Mouse (Mus musculus) neural tube, embryonic 11.5 days (tissue): ENCODE results near the gene Asxl2. TPM values are rescaled to one million over a fixed set of nuclear protein-coding genes. Genes with fewer than 3 reads are reported as not detected.

Experiments used
- ATAC-seq: fragments of 200-750 bp; cut with Nextera tagmentation; 2 replicates; pipeline ENCODE4 v1.8.0; 2017; ENCODE audit warnings: moderate number of reproducible peaks, mild to moderate bottlenecking, moderate TSS enrichment, moderate library complexity; ENCODE audit not compliant: insufficient read depth, low FRiP score, low TSS enrichment
- DNase-seq: peaks from one replicate; pipeline ENCODE4 v3.0.0-alpha.2; 2015; ENCODE audit warnings: low spot score
- H3K27ac ChIP-seq: fragments of 300-500 bp; sonication (generic); 2 replicates; pipeline ENCODE4 v1.5.1; 2014; ENCODE audit warnings: low read depth, mild to moderate bottlenecking, low read length
- H3K27me3 ChIP-seq: fragments of 300-500 bp; sonication (generic); 2 replicates; pipeline ENCODE4 v1.6.1; 2014; ENCODE audit warnings: mild to moderate bottlenecking, low read length, mixed read lengths; ENCODE audit not compliant: control insufficient read depth, insufficient read depth
- H3K36me3 ChIP-seq: fragments of 300-500 bp; sonication (generic); 2 replicates; pipeline ENCODE4 v1.6.1; 2014; ENCODE audit warnings: mild to moderate bottlenecking, low read length, moderate library complexity, mixed read lengths; ENCODE audit not compliant: control insufficient read depth, insufficient read depth
- H3K4me1 ChIP-seq: fragments of 300-500 bp; sonication (generic); 2 replicates; pipeline ENCODE4 v1.6.1; 2014; ENCODE audit warnings: low read length, mixed read lengths; ENCODE audit not compliant: control insufficient read depth, insufficient read depth
- H3K4me2 ChIP-seq: fragments of 300-500 bp; sonication (generic); 2 replicates; pipeline ENCODE4 v1.6.1; 2014; ENCODE audit warnings: low read depth, mild to moderate bottlenecking, moderate library complexity
- H3K4me3 ChIP-seq: fragments of 300-500 bp; sonication (generic); 2 replicates; pipeline ENCODE4 v1.5.1; 2014; ENCODE audit warnings: low read depth, low read length
- H3K9ac ChIP-seq: fragments of 300-500 bp; sonication (generic); 2 replicates; pipeline ENCODE4 v1.6.1; 2014; ENCODE audit warnings: mild to moderate bottlenecking, low read length
- H3K9me3 ChIP-seq: fragments of 300-500 bp; sonication (generic); 2 replicates; pipeline ENCODE4 v1.6.1; 2016; ENCODE audit warnings: low read length; ENCODE audit not compliant: control insufficient read depth
- WGBS: fragments of 180-500 bp; shearing (Covaris S2); extraction: QIAGEN DNeasy Blood & Tissue Kit; methylation state at CpG from one replicate; pipeline ENCODE4 v1.1.7; 2014; 5-methylcytosine and 5-hydroxymethylcytosine counted together
- polyA plus RNA-seq: library from polyadenylated mRNA; unstranded; fragments of >200 nt; fragmentation: Nextera tagmentation; extraction: Ambion mirVana; gene quantifications from 2 replicates; pipeline ENCODE4 v1.2.1, GENCODE M21; 2014

Asxl2 gene
- polyA plus RNA-seq, 1 experiment from 2014 or later: 15.1 TPM

DNA sequence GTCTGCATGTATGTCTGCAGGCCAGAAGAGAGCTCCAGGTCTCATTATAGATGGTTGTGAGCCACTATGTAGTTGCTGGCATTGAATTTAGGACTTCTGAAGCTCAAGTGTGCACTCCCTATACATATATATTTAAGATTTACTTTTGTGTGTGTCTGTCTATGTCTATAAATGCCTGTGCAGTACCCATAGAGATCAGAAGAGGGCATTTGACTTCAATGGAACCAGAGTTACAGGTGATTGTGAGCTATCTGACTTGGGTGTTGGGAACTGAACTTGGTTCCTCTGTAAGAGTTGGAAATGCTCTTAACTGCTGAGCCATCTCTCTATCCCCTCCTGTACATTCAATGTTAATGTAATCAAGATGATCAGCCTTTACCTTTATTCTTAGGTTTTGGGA is 4.3 kb downstream of the Asxl2 start:
- ATAC-seq (no peak), DNase-seq (no peak)
- H3K36me3 ChIP-seq: no peaks in the 10 kb centered on the region

DNA sequence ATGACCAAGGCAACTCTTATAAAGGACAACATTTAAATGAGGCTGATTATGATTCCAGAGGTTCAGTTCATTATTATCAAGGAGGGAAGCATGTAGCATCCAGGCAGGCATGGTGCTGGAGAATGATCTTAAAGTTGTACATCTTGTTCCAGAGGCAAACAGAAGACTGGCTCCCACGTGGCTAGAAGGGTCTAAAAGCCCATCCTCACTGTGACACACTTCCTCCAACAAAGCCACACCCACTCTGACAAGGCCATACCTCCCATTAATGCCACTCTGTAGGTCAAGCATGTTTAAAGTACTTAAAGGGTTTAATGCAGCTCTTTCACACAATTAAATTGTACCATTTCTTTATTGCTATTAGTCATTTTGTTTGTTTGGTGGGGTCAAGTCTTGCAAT is 7.1 kb downstream of the Asxl2 start:
- H3K36me3 ChIP-seq: no peaks in the 10 kb centered on the region
- no peaks in the 10 kb centered on the region for H3K27me3 ChIP-seq
- H3K9me3 ChIP-seq: no peaks in the 10 kb centered on the region
- no peak overlapping the region for H3K27ac ChIP-seq
- 65% methylated on average over 1 of the region's 1 CpGs for WGBS
- no peak overlapping the region for H3K4me3 ChIP-seq
- ATAC-seq (no peak), DNase-seq (no peak)
- H3K9ac ChIP-seq: no peak overlapping the region
- no peaks in the 10 kb centered on the region for H3K4me1 ChIP-seq
- H3K4me2 ChIP-seq: no peak overlapping the region

More for the DNA sequence above, 4.3 kb downstream of the Asxl2 start:
- no peak overlapping the region for H3K4me2 ChIP-seq
- no peaks in the 10 kb centered on the region for H3K27me3 ChIP-seq
- no peak overlapping the region for H3K4me3 ChIP-seq
- H3K27ac ChIP-seq: no peak overlapping the region
- no peaks in the 10 kb centered on the region for H3K4me1 ChIP-seq
- H3K9me3 ChIP-seq: no peaks in the 10 kb centered on the region
- H3K9ac ChIP-seq: no peak overlapping the region

DNA sequence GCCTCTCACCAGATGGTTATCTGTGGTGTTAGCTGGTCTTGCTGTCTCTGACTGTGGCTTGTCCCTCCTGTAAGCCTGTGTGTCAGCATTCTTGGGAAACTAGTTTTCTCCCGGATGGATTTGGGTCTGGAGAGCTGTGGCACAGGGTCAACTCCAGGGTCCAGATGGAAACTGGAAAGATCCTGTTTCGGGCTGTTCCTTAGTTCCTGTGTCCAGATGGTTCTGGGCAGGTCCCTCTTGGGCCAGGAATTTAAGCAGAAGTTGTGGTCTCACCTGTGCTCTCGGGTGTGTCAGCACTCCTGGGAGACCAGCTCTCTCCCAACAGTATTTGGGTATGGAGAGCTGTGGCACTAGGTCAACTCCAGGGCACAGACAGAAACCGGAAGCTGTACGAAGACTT is 9.8 kb downstream of the Asxl2 start:
- Histone ChIP-seq H3K4me2 (no peak overlapping the region), H3K4me1 (no peaks in the 10 kb centered on the region), H3K36me3 (no peaks in the 10 kb centered on the region), H3K27me3 (no peaks in the 10 kb centered on the region), H3K27ac (no peak overlapping the region), H3K4me3 (no peak overlapping the region), H3K9ac (no peak overlapping the region), H3K9me3 (no peaks in the 10 kb centered on the region)
- DNase-seq (no peak), ATAC-seq (no peak)
- 94% methylated on average over 5 of the region's 5 CpGs for WGBS

DNA sequence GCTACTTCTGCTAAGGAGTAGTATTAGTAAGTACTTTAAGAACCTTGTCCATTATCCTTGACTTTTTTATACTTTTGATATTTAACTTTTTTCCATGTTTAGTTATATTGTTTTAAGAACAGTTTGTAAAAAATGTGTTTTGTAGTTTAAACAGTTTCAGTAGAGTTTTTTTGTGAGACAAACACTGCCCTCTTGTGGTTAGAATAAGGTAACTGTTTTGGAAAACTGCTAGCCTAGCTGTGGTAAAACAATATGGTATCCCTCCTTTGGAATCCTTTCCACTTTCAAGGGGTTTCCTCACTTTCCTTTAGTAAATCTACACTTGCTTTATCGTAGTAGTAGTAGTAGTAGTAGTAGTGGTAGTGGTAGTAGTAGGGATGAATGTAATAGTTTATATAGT is 11.2 kb downstream of the Asxl2 start:
- H3K4me1 ChIP-seq: no peaks in the 10 kb centered on the region
- ATAC-seq (no peak), DNase-seq (no peak)
- H3K27me3 ChIP-seq: no peaks in the 10 kb centered on the region
- H3K4me2 ChIP-seq: no peak overlapping the region
- no peak overlapping the region for H3K4me3 ChIP-seq
- H3K9ac ChIP-seq: no peak overlapping the region
- WGBS: 96% methylated on average over 1 of the region's 1 CpGs
- H3K36me3 ChIP-seq: no peaks in the 10 kb centered on the region
- H3K27ac ChIP-seq: no peak overlapping the region
- H3K9me3 ChIP-seq: no peaks in the 10 kb centered on the region

DNA sequence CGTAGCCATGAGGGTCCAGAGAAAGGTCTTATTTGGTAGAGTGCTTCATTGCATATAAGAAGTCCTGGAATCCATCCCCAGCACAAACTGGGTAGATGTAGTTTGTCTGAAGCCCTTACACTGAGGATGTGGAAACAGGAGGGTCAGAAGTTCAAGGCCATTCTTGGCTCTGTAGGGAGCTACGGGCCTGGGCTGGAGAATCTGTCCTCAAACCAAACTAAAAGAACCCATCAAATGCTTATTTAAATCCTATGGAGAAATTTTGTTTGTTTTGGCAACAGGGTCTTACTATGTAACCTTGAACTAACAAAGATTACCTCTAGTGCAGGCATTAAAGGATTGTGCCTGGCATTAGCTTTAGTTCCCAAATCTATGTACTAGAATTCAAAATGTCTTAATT is 14.3 kb downstream of the Asxl2 start:
- 86% methylated on average over 2 of the region's 2 CpGs for WGBS
- no peak for ATAC-seq
- Histone ChIP-seq H3K27ac (no peak overlapping the region), H3K9me3 (no peaks in the 10 kb centered on the region), H3K9ac (no peak overlapping the region), H3K27me3 (no peaks in the 10 kb centered on the region), H3K4me3 (no peak overlapping the region), H3K4me1 (no peaks in the 10 kb centered on the region), H3K4me2 (no peak overlapping the region), H3K36me3 (0 out of 2 replicates have a peak, but pooled peaks cover 3% of the 10 kb centered on the region)
- no peak for DNase-seq

DNA sequence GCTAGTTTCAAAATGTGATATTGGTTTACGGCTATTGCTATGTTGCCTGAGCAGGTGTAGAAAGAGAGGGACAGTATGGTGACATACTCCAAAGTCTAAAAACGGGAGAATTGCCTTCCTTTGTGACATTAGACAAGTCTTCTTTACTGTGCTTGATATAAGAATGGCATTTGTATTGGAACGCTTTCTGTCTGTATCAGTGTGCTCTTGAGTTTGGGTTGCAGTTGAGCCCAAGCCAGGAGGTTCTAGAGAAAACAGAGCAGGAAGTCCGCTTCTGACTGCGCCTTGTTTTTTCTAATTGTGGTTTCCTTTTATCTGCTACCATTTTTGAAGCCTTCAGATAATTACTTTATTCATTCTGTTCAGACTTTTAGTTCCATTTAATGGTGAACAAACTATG is 14.7 kb downstream of the Asxl2 start:
- Histone ChIP-seq H3K36me3 (0 out of 2 replicates have a peak, but pooled peaks cover 3% of the 10 kb centered on the region), H3K4me1 (no peaks in the 10 kb centered on the region)
- 85% methylated on average over 5 of the region's 5 CpGs for WGBS

DNA sequence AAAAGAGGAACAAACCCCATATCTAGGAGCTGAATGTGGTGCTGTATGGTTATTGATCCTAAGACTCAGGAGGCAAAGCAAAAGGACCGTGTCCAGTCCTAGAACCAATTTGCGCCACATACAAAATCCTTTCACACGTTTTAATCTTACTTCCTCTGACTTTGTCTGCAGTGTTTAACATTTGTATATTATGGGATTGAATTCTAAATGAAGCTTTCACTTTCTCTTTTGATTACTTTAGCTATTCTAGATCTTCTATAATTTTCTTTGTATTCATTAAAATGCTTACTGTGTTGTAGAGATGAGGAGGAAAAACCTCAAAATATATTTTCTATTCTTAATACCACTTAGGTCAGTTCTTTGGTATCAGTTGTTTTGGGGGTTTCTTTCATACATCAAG is 26.9 kb downstream of the Asxl2 start:
- no peaks in the 10 kb centered on the region for H3K27me3 ChIP-seq
- H3K9ac ChIP-seq: no peak overlapping the region
- no peak overlapping the region for H3K4me3 ChIP-seq
- DNase-seq (no peak), ATAC-seq (no peak)
- no peaks in the 10 kb centered on the region for H3K9me3 ChIP-seq
- H3K4me2 ChIP-seq: no peak overlapping the region
- H3K4me1 ChIP-seq: no peaks in the 10 kb centered on the region
- 91% methylated on average over 3 of the region's 3 CpGs for WGBS
- H3K36me3 ChIP-seq: no peaks in the 10 kb centered on the region; the same call in 1 of the 2 replicates
- no peak overlapping the region for H3K27ac ChIP-seq

More for the DNA sequence above, 14.7 kb downstream of the Asxl2 start:
- H3K4me2 ChIP-seq: no peak overlapping the region
- H3K9ac ChIP-seq: no peak overlapping the region
- ATAC-seq (no peak), DNase-seq (no peak)
- no peak overlapping the region for H3K4me3 ChIP-seq
- no peak overlapping the region for H3K27ac ChIP-seq
- H3K27me3 ChIP-seq: no peaks in the 10 kb centered on the region
- no peaks in the 10 kb centered on the region for H3K9me3 ChIP-seq

DNA sequence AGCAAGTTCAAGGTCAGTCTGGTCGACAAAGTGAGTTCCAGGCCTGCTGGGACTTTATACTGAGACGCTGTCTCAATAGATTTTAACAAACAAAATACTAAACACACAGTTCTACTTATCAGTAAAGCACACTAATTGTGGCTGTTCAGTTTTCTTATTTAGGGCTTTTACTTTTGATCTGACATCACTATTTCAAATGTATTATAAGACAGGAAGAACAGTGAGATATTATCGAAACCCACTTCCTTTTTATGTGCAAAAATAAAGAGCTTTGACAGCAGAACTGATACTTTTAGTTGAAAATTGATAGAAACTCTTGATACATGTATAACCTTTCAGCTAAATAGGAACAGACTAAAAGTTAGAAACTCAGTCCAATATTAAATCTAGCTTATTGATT is 36.4 kb downstream of the Asxl2 start:
- ATAC-seq (no peak), DNase-seq (no peak)
- Histone ChIP-seq H3K4me2 (no peak overlapping the region), H3K9ac (no peak overlapping the region), H3K27me3 (no peaks in the 10 kb centered on the region), H3K4me3 (no peak overlapping the region), H3K9me3 (no peaks in the 10 kb centered on the region), H3K27ac (no peak overlapping the region), H3K4me1 (no peaks in the 10 kb centered on the region), H3K36me3 (no peaks in the 10 kb centered on the region; the same call in 1 of the 2 replicates)
- 96% methylated on average over 3 of the region's 3 CpGs for WGBS

DNA sequence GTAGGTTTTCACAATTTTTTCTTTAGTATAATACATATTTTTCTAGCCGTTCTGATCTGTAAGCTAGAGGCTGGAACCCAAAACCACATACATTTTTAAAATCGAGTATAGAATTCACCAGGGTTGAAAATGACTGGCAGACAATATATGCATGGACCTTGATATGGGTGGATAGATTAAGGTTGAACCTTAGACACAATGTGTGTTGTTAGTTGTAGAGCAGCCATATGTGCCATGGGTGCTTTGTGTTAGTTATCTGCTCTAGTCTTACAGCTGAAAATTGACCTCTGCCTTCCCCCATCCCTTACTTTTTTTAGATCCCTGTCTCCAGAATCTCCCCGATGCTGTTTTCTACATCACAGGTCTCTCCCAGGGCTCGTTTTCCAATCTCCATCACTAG is 73.0 kb downstream of the Asxl2 start:
- Histone ChIP-seq H3K4me1 (no peaks in the 10 kb centered on the region), H3K9ac (no peak overlapping the region), H3K4me3 (no peak overlapping the region), H3K4me2 (no peak overlapping the region), H3K36me3 (peaks cover 11% of the 10 kb centered on the region; the same call in 1 of the 2 replicates), H3K27me3 (no peaks in the 10 kb centered on the region), H3K9me3 (no peaks in the 10 kb centered on the region), H3K27ac (no peak overlapping the region)
- 78% methylated on average over 4 of the region's 4 CpGs for WGBS
- DNase-seq (no peak), ATAC-seq (no peak)
